Mouse (Mus musculus) limb, embryonic 10.5 days (tissue): ENCODE data around the gene D2hgdh. TPM values are rescaled to one million over a fixed set of nuclear protein-coding genes. Genes with fewer than 3 reads are reported as not detected.
"Not testable (repeated sequence)": the region's sequence is repeated elsewhere in the genome, so short reads cannot be mapped to it uniquely, and the experiment has no call there.

Source experiments
- DNase-seq: peaks from one replicate; pipeline ENCODE4 v3.0.0-alpha.2; 2017; ENCODE audit warnings: low spot score
- H3K27ac ChIP-seq: fragments of 300-500 bp; sonication (generic); 2 replicates; pipeline ENCODE4 v1.5.1; 2016; ENCODE audit warnings: mild to moderate bottlenecking
- H3K27me3 ChIP-seq: fragments of 300-500 bp; sonication (generic); 2 replicates; pipeline ENCODE4 v1.6.1; 2016; ENCODE audit warnings: low read depth, mild to moderate bottlenecking; ENCODE audit not compliant: poor library complexity, severe bottlenecking
- H3K36me3 ChIP-seq: fragments of 300-500 bp; sonication (generic); 2 replicates; pipeline ENCODE4 v1.6.1; 2016; ENCODE audit warnings: mild to moderate bottlenecking, moderate library complexity
- H3K4me1 ChIP-seq: fragments of 300-500 bp; sonication (generic); 2 replicates; pipeline ENCODE4 v1.6.1; 2016
- H3K4me3 ChIP-seq: fragments of 300-500 bp; sonication (generic); 2 replicates; pipeline ENCODE4 v1.5.1; 2016; ENCODE audit warnings: mild to moderate bottlenecking, moderate library complexity
- H3K9me3 ChIP-seq: fragments of 300-500 bp; sonication (generic); replicated peaks from 2 replicates; pipeline ENCODE4 v1.6.1; 2016; ENCODE audit warnings: mild to moderate bottlenecking
- WGBS: fragments of 180-500 bp; shearing (Covaris S2); methylation state at CpG from one replicate; pipeline ENCODE4 v1.1.7; 2016; 5-methylcytosine and 5-hydroxymethylcytosine counted together
- polyA plus RNA-seq: library from polyadenylated mRNA; unstranded; fragments of >200 nt; fragmentation: Nextera tagmentation; extraction: Ambion mirVana; gene quantifications from 2 replicates; pipeline ENCODE4 v1.2.1, GENCODE M21; 2016

The D2hgdh gene
- polyA plus RNA-seq, 1 experiment from 2014 or later = 15.0 TPM

DNA sequence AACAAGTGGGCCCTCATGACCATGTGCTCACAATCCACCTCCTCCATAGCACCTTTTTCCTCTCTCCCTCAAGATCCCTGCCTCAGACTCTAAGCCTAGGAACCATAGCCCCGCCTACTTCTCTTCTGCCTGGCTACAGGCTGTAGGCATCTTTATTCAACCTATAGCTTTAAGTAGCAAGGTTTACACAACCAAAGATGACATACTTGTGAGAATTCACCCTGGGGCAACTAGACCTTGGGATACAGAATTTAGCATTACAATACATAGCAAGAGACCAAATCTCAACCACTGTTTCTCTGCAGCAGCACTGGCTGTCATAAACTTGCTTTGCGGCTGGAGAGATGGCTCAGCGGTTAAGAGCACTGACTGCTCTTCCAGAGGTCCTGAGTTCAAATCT lies 14.7 kb upstream of the D2hgdh start:
- WGBS = 96% methylated on average over 3 of the region's 3 CpGs
- no peak overlapping the region for H3K27ac ChIP-seq
- H3K27me3 ChIP-seq = no peaks in the 10 kb centered on the region
- no peaks in the 10 kb centered on the region for H3K9me3 ChIP-seq
- peaks cover 5% of the 10 kb centered on the region for H3K4me1 ChIP-seq
- H3K36me3 ChIP-seq = peaks cover 93% of the 10 kb centered on the region
- H3K4me3 ChIP-seq = no peak overlapping the region
- no peak for DNase-seq

DNA sequence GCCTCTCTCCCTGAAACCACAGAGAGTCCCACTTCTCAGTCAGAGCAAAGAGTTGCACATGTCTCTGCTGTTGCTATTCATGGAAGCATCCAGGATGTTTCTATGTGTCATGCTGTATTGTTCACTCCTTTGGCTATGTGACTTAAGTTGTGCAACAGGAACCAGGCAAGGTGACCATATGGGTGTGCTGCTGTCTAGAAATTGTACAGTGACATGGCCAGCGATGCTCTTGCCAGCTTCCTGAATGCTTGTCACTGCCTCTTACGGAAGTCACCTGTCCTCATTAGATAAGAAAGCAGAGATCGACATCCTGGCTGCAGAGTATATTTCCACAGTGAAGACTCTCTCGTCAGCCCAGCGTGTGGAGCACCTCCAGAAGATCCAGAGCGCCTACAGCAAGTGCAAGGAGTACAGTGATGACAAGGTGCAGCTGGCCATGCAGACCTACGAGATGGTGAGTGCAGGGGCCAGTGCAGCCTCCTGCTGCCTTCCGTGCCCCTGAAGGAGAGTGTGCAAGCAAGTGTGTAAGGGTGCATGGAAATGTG lies 13.1 kb upstream of the D2hgdh start:
- no peaks in the 10 kb centered on the region for H3K9me3 ChIP-seq
- no peaks in the 10 kb centered on the region for H3K27me3 ChIP-seq
- H3K36me3 ChIP-seq = peaks cover 94% of the 10 kb centered on the region
- H3K4me1 ChIP-seq = no peaks in the 10 kb centered on the region
- DNase-seq = no peak
- 95% methylated on average over 8 of the region's 8 CpGs for WGBS
- no peak overlapping the region for H3K27ac ChIP-seq
- H3K4me3 ChIP-seq = no peak overlapping the region

DNA sequence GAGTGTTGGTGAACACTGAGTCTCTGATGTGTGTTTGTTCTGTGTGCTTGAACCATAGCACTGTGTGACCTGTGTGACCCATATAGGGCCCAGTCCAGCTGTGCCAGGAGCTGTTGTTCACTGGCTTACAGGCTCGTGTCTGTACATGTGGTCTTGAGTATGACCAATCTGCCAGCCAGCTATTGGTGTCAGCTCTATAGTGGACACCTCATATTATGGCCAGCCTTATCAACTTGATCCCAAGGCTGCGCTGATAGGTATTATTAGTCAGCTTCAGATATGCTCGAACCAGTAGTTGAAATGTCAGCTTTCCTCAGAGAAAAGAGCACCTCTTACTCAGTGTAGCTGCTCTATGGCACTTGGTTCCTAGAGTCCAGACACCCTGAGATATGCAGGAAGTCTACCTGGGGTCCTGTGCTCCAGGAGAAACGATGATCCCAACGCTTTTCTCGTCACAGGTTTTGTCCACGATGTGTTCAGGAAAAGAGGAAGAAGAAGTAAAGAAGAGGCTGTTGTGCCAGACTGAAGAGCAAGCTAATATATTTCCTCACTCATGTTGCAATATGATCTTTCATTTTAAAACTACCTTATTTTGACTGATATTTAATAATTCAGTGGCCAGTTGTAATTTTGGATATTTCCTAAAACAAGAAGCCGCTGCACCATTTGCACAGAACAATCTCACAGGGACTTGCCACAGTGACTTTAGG lies 6.7 kb upstream of the D2hgdh start:
- peaks cover 92% of the 10 kb centered on the region for H3K36me3 ChIP-seq
- no peak overlapping the region for H3K4me3 ChIP-seq
- no peaks in the 10 kb centered on the region for H3K4me1 ChIP-seq
- H3K27ac ChIP-seq = no peak overlapping the region
- H3K27me3 ChIP-seq = no peaks in the 10 kb centered on the region
- H3K9me3 ChIP-seq = no peaks in the 10 kb centered on the region
- 97% methylated on average over 8 of the region's 8 CpGs for WGBS
- DNase-seq = no peak

DNA sequence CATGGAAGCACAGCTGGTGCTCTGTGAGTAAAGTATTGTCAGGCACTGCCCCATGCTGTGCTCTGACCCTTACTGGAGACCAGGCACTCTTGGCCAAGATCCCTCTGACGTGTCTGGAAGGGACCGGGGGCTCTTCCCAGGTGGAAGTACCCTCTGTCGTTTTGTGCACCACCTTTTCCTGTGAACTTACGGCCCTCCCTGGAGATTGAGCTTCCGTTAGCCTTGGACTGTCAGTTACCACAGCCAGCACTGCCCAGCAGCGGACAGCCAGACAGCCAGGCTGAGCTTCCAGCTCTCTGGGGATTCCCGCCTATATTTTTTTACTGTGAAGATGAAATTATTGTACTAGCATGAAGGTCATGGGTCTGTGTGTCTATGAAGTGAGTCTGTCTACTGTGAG lies 6.0 kb upstream of the D2hgdh start:
- Histone ChIP-seq H3K27me3 (no peaks in the 10 kb centered on the region), H3K36me3 (peaks cover 84% of the 10 kb centered on the region), H3K9me3 (no peaks in the 10 kb centered on the region), H3K27ac (no peak overlapping the region), H3K4me3 (no peak overlapping the region), H3K4me1 (no peaks in the 10 kb centered on the region)
- 93% methylated on average over 7 of the region's 7 CpGs for WGBS
- DNase-seq = no peak

DNA sequence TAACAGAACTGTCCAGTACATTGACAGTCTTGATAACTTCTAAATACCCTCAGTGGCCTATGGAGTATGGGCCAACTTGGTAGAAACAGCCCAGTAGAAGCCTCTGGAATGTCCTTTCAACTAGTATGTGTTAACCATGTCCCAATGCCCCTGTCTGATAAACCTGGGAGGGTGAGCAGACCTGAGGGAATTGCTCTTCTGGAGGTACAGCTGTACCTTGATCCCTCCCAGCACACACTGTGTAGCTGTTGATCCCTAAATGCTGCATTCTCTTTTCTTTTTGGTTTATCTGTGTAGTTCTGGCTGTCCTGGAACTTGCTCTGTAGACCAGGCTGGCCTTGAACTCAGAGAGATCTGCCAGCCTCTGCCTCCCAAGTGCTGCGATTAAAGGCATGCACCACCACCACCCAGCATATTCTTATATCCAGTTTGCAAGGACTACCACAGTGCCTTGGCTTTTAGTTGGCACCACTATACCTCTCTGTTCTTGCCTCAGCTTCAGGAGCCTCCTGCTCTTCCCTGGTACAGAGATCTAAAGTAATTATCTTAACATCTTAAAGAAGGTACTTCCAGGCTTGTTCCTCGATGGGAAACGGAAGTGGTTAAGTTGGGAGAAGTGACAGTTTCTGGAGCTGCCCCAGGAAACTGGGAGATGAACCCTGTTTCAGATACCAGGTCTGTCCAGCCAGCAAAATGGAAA lies 763 bp upstream of the D2hgdh start:
- Histone ChIP-seq H3K27me3 (no peaks in the 10 kb centered on the region), H3K4me1 (peaks cover 18% of the 10 kb centered on the region), H3K4me3 (no peak overlapping the region), H3K27ac (peak overlapping the region; percentile 92), H3K36me3 (peaks cover 32% of the 10 kb centered on the region), H3K9me3 (no peaks in the 10 kb centered on the region)
- no peak for DNase-seq
- 78% methylated on average over 3 of the region's 3 CpGs for WGBS

DNA sequence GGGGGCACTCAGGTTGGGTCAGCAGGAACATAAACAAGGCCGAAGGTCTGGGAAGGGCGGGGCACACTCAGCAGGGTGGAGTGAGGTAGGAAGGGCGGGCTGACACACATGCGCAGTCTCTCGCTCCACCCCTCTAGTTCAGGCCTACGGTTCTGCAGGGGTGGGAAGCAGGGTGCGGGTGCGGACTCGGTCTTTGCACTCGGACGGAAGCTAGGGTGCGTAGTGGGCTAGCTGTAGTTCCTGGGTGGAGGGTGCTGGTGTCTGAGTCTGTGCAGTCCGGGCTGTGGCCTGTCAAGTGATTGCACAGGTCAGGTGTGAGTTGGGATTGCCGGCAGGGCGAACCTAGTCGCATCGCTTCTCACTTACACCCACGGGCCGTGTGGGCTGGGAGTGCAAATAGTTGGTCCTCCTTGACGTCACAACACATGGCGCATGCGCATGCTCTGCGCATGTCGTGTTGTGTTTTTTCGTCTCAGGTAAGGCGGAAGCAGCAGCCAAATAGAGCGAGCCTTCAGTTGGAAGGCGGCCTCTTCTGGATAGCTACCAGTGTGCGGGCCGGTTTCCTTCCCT lies 481 bp downstream of the D2hgdh start:
- H3K9me3 ChIP-seq = no peaks in the 10 kb centered on the region
- peak overlapping the region; percentile 92 for H3K27ac ChIP-seq
- peaks cover 21% of the 10 kb centered on the region for H3K36me3 ChIP-seq
- DNase-seq = peak; percentile 93
- H3K27me3 ChIP-seq = no peaks in the 10 kb centered on the region
- WGBS = 0% methylated on average over 30 of the region's 30 CpGs
- peaks cover 18% of the 10 kb centered on the region for H3K4me1 ChIP-seq
- H3K4me3 ChIP-seq = peak overlapping the region; percentile 73

DNA sequence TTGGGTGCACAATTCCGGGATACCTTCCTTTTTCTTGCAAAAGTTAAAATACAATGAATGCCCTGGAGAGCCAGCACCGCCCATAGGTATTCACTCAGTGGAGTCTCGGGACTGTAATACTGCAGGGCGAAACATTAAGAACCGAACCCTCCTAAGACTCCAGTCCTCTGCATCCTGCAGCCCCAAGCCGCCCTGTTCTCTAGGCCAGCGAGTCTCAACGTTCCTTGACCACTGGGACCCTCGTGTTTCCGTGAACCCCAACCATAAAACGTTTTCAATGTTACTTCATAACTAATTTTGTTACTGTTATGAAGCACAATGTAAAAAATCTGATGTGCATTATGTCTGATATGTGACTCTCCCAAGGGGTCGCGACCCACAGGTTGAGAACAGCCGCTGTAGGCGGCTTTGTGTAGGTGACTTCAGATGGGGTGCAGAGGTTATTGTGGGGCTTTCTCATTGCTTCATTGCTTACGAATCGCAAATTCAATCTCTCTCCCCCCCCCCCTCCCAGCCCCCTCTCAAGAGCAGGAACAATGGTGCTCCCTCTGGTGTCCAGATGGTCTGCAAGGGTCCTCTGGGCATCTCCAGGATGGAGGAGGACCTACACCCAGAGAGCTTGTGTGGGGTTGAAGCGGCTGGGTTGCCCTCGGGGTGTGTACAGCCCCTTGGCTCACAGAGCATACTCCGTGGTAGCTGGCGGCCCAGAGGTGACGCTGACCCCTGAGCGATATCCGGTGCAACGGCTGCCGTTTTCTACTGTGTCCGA lies 1.2 kb downstream of the D2hgdh start:
- Histone ChIP-seq H3K27ac (peak overlapping the region; percentile 92), H3K9me3 (no peaks in the 10 kb centered on the region), H3K4me3 (peak overlapping the region; percentile 73), H3K36me3 (peaks cover 14% of the 10 kb centered on the region), H3K27me3 (no peaks in the 10 kb centered on the region), H3K4me1 (peaks cover 18% of the 10 kb centered on the region)
- DNase-seq = no peak
- WGBS = 48% methylated on average over 27 of the region's 27 CpGs

DNA sequence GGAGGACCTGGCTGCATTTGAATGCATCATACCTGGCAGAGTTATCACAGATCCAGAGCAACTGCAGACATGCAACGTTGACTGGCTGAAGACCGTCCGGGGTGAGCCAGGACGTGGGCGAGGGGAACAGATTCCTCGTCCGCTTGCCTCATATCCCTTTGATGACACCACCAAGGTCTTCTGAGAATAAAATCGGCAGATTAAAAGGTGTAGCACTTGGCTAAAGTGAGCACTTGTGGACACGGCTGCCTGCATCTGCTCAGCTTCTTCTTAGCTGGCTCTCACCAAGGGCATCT lies 1.8 kb downstream of the D2hgdh start:
- no peak overlapping the region for H3K4me3 ChIP-seq
- WGBS = 97% methylated on average over 9 of the region's 9 CpGs

DNA sequence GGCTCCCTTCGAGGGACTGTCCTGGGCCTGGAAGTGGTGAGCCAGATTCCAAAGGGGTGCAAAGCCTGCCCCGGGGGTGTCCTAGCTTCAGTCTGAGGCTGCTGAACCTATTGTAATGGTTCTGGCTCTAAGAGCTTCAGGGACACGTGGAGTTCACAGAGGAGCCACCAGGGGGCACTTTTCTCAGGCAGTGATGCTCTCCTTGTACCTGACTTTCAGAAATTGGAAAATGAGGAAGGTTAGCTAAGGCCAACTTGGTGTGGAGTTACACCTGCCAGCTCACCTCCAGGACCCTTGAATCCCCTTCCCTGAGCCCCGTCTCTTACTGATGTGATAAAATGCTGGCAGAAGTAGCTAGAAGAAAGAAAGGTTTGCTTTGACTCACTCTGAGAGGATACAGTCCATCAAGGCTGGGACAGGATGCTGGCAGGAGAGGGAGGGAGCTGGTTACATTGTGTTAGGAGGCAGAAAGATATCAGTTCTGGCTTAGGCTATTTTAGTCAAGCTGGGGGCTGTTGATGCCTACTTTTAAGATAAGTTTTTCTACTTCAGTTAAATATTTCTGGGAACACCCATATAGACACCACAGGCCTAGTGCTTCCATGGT lies 8.1 kb downstream of the D2hgdh start:
- peaks cover 28% of the 10 kb centered on the region for H3K36me3 ChIP-seq
- 83% methylated on average over 2 of the region's 4 CpGs for WGBS
- H3K27me3 ChIP-seq, H3K9me3 ChIP-seq, H3K4me1 ChIP-seq, H3K4me3 ChIP-seq, H3K27ac ChIP-seq, DNase-seq: not testable (repeated sequence)

More for the DNA sequence above, 1.8 kb downstream of the D2hgdh start:
- Histone ChIP-seq H3K4me1 (peaks cover 18% of the 10 kb centered on the region), H3K36me3 (peaks cover 8% of the 10 kb centered on the region), H3K27me3 (no peaks in the 10 kb centered on the region), H3K27ac (no peak overlapping the region), H3K9me3 (no peaks in the 10 kb centered on the region)
- no peak for DNase-seq

DNA sequence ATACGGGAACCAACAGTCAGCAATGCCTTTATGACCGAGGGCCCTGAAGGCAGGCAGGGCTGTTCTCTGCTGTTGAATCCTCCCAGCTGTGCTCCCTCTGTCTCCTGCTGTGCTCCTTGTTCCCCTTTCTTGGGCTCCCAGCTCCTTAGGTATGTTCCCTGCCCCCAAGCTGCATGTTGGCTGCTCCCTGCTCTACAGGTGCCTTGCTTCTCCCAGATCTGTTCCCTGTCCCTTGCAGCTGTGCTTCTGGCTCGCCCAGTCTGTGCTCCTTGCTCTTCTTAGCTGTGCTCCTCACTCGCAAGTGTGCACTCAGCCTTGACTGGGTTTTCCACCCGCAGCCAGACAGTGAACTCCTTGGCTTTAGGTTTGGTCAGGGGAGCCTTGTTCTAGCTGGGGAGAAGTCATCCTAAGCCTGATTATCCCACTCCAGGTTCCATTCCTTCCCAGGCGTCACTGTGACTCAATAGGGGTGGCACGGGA lies 10.0 kb downstream of the D2hgdh start:
- no peak for DNase-seq
- no peak overlapping the region for H3K4me3 ChIP-seq
- no peaks in the 10 kb centered on the region for H3K4me1 ChIP-seq
- no peaks in the 10 kb centered on the region for H3K27me3 ChIP-seq
- peaks cover 32% of the 10 kb centered on the region for H3K36me3 ChIP-seq
- WGBS = 89% methylated on average over 7 of the region's 7 CpGs
- H3K9me3 ChIP-seq = no peaks in the 10 kb centered on the region
- no peak overlapping the region for H3K27ac ChIP-seq

DNA sequence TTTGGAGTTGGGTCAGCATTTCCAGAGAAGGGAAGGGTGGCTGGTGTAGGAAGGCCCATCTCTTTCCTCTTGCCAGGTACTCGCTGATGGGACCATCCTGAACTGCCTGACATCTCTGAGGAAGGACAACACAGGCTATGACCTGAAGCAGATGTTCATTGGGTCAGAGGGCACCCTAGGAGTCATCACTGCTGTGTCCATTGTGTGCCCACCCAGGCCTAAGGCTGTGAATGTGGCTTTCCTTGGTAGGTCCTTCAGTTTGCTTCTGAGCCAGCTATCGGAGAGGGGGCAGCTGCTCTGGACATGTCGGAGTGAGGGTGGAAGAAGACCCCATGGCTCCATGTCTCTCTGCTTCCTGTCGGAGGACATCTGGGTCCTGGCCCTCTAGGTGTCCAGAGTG lies 10.5 kb downstream of the D2hgdh start:
- Histone ChIP-seq H3K27me3 (no peaks in the 10 kb centered on the region), H3K9me3 (no peaks in the 10 kb centered on the region), H3K4me3 (no peak overlapping the region), H3K27ac (no peak overlapping the region), H3K36me3 (peaks cover 30% of the 10 kb centered on the region), H3K4me1 (no peaks in the 10 kb centered on the region)
- 89% methylated on average over 4 of the region's 4 CpGs for WGBS
- DNase-seq = no peak

DNA sequence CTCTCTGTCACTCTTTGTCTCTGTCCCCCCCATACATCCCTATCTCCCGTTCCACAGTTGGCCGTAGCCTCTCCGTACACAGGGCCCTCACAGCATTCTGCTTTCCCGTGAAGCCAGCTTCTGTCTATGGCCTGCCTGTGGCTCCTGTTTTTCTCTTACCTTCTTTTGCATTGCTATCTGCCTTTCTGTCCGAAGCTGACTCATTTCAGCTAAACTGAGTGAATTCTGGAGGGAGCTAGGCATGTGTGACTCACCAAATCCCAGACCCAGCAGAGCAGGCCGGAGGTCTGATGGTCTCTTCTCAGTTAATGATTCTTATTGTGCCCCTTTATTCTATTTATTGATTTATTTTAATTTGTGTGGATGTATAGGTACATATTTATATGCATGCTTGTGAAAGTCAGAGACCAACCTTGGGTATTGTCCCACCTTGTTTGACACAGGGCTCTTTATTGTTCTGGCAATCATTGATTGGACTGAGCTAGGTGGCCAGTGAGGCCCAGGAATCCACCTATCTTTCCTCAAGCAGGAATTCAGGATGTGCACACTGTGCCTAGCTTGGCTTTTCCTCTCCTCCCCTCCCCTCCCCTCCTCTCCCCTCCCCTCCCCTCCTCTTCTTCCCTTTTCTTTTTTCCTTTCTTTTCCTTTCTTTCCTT lies 11.3 kb downstream of the D2hgdh start:
- Histone ChIP-seq H3K9me3 (no peaks in the 10 kb centered on the region), H3K27ac (no peak overlapping the region), H3K36me3 (peaks cover 30% of the 10 kb centered on the region), H3K4me1 (no peaks in the 10 kb centered on the region), H3K27me3 (no peaks in the 10 kb centered on the region), H3K4me3 (no peak overlapping the region)
- DNase-seq = no peak
- 92% methylated on average over 6 of the region's 6 CpGs for WGBS
